Mouse (Mus musculus) CD4-positive, CD25-positive, alpha-beta regulatory T cell (primary cell): ENCODE measurements around the gene Ccp110. TPM values are rescaled to one million over a fixed set of nuclear protein-coding genes. Genes with fewer than 3 reads are reported as not detected.

Experiments used
- polyA plus RNA-seq: library from polyadenylated mRNA; unstranded; fragments of 100-300 nt; shearing (Covaris generic); gene quantifications from one replicate; pipeline ENCODE4 v1.2.1, GENCODE M21; 2017

Ccp110 gene
- 6.0 TPM for polyA plus RNA-seq

GRCm38 (mm10) chr7:118712228-118713173, at the start of gene Ccp110:
TSS of gene Ccp110 (plus strand) at chr7:118712552.

GRCm38 (mm10) chr7:118705101-118705961, 7.0 kb upstream of the Ccp110 start, which contains the start of gene Gde1:
TSS of gene Gde1 (minus strand) at chr7:118705778.

GRCm38 (mm10) chr7:118739975-118740531, 27.7 kb downstream of the Ccp110 start, which contains the start of gene Vps35l:
TSS of gene Vps35l (plus strand) at chr7:118740226.

Other genes starting within 250 kb of the Ccp110 start
- gene Itpripl2, start 220.6 kb upstream of the Ccp110 start, polyA plus RNA-seq, result 0.74 TPM
- gene Coq7, start 179.2 kb upstream of the Ccp110 start, polyA plus RNA-seq, result 10.5 TPM
- gene Tmc7, start 127.8 kb upstream of the Ccp110 start, polyA plus RNA-seq, result 0.05 TPM
- not detected for gene Tmc5, start 115.3 kb upstream of the Ccp110 start, polyA plus RNA-seq
- 52.1 TPM for gene Gde1, start 6.8 kb upstream of the Ccp110 start, polyA plus RNA-seq
- gene Vps35l, start 27.7 kb downstream of the Ccp110 start, polyA plus RNA-seq, result 98.1 TPM
- 0.42 TPM for gene Iqck, start 143.2 kb downstream of the Ccp110 start, polyA plus RNA-seq
- gene Knop1, start 143.7 kb downstream of the Ccp110 start, polyA plus RNA-seq, result 34.3 TPM